Mouse (Mus musculus) spleen, adult 18-20 months (tissue): Measurements from ENCODE around the gene Jkamp.
"Not testable (repeated sequence)": the region's sequence is repeated elsewhere in the genome, so short reads cannot be mapped to it uniquely, and the experiment has no call there.

Experiments used
- DNase-seq, 2 experiments: peaks; one replicate each; pipeline ENCODE4 v3.0.0; 2022; ENCODE audit warnings: mixed read lengths in 2 of 2

The Jkamp gene

GRCm38 (mm10) chr12:72085329-72086165 lies at the start of gene Jkamp, which contains the start of gene L3hypdh:
Gene Jkamp, plus strand, starts transcription at chr12:72085589.
Gene L3hypdh, minus strand, starts transcription at chr12:72085439.
- peak; percentile 99 for DNase-seq

GRCm38 (mm10) chr12:72036097-72036661 lies 49.2 kb upstream of the Jkamp start:
- no peak for DNase-seq

- no peak for DNase-seq
Measured at GRCm38 (mm10) chr12:72037049-72037448, 48.3 kb upstream of the Jkamp start.

GRCm38 (mm10) chr12:72038866-72039265 lies 46.5 kb upstream of the Jkamp start:
- DNase-seq = no peak

GRCm38 (mm10) chr12:72039501-72039900 lies 45.9 kb upstream of the Jkamp start:
- DNase-seq = no peak

- no peak for DNase-seq
Measured at GRCm38 (mm10) chr12:72041238-72041637, 44.2 kb upstream of the Jkamp start.

- no peak for DNase-seq
Measured at GRCm38 (mm10) chr12:72047513-72047912, 37.9 kb upstream of the Jkamp start.

- DNase-seq = not testable (repeated sequence)
Measured at GRCm38 (mm10) chr12:72050156-72050555, 35.2 kb upstream of the Jkamp start.

- DNase-seq = no peak
Measured at GRCm38 (mm10) chr12:72050821-72051220, 34.6 kb upstream of the Jkamp start.

GRCm38 (mm10) chr12:72052571-72052970 lies 32.8 kb upstream of the Jkamp start:
- no peak for DNase-seq

GRCm38 (mm10) chr12:72053303-72053702 lies 32.1 kb upstream of the Jkamp start:
- no peak for DNase-seq

- DNase-seq = no peak
Measured at GRCm38 (mm10) chr12:72053851-72054250, 31.5 kb upstream of the Jkamp start.

GRCm38 (mm10) chr12:72057780-72058179 lies 27.6 kb upstream of the Jkamp start:
- no peak for DNase-seq

- no peak for DNase-seq
Measured at GRCm38 (mm10) chr12:72069626-72070326, 15.6 kb upstream of the Jkamp start.

- DNase-seq = peak; percentile 66 to 86
Measured at GRCm38 (mm10) chr12:72070327-72071269, 14.8 kb upstream of the Jkamp start, which contains the start of gene Gpr135. Gene Gpr135, minus strand, starts transcription at chr12:72071125.

- no peak for DNase-seq
Measured at GRCm38 (mm10) chr12:72078248-72078647, 7.1 kb upstream of the Jkamp start.

- no peak for DNase-seq
Measured at GRCm38 (mm10) chr12:72081961-72082360, 3.4 kb upstream of the Jkamp start.

- no peak for DNase-seq
Measured at GRCm38 (mm10) chr12:72082370-72082769, 3.0 kb upstream of the Jkamp start.

- no peak for DNase-seq
Measured at GRCm38 (mm10) chr12:72083265-72083664, 2.1 kb upstream of the Jkamp start.

GRCm38 (mm10) chr12:72084261-72085023 lies 947 bp upstream of the Jkamp start:
- DNase-seq = no peak

- DNase-seq = no peak
Measured at GRCm38 (mm10) chr12:72085024-72085328, 413 bp upstream of the Jkamp start.
